Mouse (Mus musculus) layer of hippocampus, adult 8-10 months (tissue): Measurements from ENCODE around the gene Ptprn2. TPM values are rescaled to one million over a fixed set of nuclear protein-coding genes. Genes with fewer than 3 reads are reported as not detected.
A peak's percentile ranks its signal among the peaks of the same experiment; 100 is the strongest.

Source experiments
- DNase-seq, 2 experiments: peaks; one replicate each; pipeline ENCODE4 v3.0.0; 2022; ENCODE audit warnings: low spot score in 2 of 2
- total RNA-seq, 4 experiments: library from RNA; stranded (reverse); gene quantifications; 2 replicates each; pipeline ENCODE4 v1.2.4; 2022

The Ptprn2 gene
- total RNA-seq, 4 experiments from 2014 or later = 279 to 314 (median 303) TPM

DNA sequence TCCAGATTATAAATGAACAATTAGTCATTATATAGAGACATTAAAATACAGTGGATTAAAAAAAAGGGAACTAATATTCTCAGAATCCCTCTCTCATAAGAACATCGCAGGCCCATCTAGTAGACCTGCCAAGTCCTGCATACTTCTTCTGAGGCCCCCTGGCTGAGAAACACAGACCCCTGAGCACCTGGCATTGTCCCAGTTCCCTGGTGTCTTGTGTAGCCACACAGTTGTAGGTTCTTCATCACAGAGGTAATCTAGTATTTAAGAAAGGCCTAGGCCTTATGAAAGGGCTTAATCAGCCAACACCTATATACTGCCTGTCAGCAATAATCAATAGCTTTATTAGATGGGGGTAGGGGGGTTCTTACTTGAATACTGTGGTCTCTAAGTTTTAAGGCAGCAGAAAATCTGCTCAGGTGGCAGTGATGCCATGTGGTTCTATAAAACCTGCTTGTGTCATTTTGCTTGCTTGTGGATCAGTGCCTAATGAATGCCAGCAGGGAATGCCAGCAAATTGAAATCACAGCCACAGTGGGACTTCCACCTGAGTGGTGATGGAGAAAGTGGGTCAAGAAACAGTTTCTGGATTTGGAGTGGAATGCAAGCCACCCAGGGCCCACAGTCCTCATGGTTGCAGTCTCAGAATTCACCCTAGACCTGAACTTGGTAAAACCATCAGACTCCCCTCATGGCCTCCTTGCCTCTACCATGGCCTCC is 388.5 kb downstream of the Ptprn2 start:
- DNase-seq = no peak

DNA sequence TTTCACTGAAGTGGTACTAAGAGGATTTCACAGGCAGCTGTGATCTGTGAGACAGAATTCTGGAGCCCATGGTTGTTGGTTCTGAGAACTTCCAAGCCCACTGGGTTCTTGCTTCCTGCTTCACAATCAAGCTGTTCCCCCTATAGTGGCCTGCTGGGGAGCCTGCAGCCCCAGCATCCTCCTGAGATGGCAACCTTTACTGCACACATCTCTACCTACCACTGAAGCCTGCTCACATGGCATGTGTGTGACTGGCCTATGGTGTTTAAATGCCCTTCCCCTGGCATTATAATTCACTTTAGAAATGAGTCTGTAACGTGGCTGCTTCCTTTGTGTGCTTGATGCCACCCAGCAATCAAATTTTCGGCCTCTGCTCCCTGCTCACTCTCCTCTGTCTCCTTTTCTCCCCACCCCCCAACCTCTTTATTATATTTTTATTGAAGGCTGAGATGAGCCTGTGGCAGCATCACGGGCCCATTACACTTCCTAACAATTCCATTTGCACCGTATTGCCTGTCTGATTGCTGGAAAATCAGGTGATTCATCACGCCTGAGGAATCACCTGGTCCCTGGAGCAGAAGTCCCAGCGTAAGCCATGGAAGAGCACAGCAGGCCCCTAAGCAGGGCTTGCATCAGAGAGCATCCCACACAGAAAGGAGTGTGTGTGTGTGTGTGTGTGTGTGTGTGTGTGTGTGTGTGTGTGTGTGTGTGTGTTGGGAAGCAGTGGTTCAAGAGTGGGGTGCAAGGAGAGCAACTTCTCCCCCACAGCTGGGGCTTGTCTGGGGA is 402.2 kb downstream of the Ptprn2 start:
- DNase-seq = no peak

- DNase-seq = no peak
These were observed 403.3 kb downstream of the Ptprn2 start for GRCm38 (mm10) chr12:116888856-116889255.

GRCm38 (mm10) chr12:116892584-116892983 is 407.1 kb downstream of the Ptprn2 start:
- no peak for DNase-seq

GRCm38 (mm10) chr12:116896651-116897050 is 411.1 kb downstream of the Ptprn2 start:
- no peak for DNase-seq

GRCm38 (mm10) chr12:116901773-116902172 is 416.3 kb downstream of the Ptprn2 start:
- no peak for DNase-seq

DNA sequence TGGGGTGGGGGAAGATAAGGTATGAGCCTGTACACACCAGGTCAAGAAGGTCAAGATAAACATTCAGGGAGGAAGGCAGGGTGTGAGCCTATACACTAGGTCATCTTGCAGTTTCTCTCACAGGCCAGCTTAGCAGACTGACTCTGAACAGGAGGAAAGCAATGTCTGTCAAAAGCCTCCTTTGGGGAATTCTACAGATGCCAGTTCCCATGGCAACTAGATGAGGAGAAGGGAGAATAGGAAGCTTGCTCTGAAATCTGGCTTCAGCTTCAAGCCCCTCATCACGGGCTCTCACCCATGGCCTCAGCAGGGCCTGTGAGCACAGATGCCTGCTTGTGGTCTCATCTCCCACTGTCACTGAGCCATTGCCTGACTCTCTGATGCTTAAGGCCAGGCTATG is 421.9 kb downstream of the Ptprn2 start:
- no peak for DNase-seq

DNA sequence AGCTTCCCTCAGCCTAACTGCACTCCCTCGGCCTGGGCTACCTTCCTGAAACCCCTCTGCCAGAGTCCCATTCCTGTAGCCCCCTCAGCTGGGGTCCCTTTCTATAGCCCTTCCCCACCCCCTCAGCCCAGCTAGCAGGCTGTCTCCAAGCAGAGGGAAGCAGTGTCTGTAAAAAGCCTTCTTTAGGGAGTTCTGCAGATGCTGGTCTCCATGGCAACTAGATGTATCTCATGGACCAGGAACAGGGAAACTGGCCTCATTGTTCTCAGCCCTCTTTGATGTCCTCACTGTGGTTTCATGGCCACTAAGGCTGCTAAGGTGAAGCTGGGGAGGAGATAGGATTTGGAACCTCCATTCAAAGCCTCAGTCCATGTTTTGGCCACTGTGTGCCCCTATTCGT is 423.1 kb downstream of the Ptprn2 start:
- DNase-seq = no peak

DNA sequence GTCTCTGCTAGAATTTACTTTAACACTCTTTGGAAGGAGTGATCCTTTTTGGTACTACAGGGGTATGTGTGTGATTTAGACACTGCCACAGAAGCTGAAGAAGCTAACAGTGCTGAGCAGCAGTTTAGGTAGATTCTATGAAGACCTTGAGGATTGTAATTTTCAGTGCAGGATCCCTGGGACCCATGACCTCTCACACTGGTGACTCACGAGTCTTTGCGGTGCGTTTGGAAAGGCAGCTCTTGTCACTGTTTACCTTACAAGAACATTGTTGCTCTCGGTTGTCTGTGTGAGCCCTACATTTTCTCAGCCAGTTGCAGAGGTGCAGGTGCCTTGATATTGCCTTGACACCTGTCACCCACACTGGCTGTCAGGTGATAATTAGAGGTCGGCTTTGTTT is 431.3 kb downstream of the Ptprn2 start:
- DNase-seq = no peak

DNA sequence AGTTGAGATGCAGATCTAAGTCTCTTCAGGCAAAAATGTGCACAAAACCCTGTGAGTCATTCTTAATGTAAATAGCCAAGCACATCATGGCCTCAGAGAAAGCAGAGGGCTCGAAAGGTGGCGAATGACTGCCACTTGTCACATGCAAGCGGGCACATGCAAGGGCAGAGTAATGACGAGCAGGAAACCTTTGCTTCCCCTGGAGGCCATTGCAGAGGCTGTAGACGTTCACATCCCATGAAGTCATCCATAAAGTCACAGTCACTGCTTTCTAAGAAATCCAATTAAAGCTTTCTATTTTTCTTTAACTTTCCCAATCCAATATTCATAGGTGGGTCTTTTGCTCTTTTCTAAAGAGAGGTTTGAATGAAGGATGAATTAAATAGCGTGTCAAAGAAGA is 433.7 kb downstream of the Ptprn2 start:
- DNase-seq = no peak

DNA sequence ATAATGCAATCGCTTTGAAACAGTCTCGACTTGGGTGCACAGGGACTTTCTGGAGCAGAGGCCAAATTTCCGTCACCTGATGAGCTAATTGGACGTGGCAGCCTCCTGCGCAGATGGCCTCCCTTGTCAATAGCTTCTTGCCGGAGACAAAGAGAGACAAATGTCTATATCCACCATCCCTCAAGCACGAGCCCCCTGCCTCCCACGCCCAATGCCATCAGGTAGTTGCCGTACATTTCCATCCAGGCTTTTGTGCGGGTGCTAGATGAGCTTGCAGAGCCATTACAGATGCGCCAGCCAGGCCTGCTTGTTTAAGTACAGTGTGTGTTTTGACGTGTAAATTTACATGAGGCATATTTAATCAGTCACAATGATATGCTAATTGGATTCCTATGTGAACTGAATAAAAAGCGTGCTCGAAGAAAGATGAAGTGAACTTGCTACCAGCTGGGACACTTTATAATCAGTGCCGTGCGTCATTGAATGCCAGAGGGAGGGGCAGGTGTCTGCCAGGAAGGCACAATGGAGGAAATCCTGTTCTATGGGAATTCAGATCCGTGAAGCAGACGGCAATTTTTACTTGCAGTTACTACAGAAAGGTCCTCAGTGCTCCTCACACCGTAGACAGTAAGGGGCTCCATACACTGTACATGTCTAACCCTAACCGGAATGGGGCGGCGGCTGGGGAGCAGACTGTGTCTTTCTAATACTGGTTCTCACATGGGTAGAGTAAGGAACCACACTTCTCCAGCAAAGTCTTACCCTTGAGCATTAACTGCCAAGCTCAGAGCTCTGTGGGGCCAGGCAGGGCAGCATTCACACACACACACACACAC is 434.4 kb downstream of the Ptprn2 start:
- DNase-seq = peak; percentile 51 to 55

GRCm38 (mm10) chr12:116927115-116927514 is 441.6 kb downstream of the Ptprn2 start:
- DNase-seq = no peak

DNA sequence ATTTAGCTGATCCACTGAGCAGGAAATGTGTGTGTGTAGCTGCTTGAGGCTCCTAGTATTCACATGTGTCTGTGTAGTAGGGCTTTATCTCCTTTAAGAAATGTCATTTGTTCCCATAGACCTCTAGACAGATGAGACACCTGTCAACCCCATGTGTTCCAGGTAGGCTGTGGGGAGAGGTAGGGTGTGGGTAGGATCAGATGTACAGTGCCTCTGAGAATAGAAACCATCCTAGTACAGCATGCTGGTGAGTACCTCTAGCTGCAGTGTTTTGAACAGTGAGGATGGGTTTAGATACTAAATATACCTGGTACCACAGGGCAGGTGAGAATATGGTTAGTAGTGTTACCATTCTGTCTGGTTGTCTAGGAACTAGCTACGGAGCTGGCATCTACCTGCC is 442.0 kb downstream of the Ptprn2 start:
- no peak for DNase-seq

DNA sequence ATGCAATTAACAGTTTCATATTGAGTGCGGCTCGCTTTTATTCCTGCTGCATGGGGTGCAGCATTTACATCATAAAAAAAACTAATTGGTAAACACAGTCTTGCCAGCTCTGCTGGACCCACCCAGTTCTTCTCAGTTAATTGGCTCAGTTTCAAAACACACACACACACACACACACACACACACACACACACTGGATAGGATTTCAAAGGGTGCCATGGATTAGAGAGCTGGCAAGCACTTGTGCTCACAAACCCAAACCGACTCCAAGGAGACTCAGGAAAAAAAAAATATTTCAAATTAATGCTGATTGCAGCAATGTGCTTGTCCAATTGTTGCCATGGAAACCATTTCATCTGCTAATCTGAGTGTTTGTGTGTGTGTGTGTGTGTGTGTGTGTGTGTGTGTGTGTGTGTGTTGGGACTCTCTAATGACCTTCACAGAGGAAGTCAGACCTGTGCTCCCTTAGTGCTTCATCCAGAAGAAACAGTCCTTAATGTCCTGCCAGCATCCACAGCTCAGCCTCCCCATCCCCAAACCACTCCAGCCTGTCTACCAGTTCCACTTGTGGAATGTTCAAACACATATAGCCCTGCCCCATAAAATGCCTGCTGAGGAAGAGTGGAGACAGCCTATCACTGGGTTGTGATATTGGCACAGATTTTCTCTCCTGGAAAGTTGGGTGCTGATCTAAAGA is 452.8 kb downstream of the Ptprn2 start:
- DNase-seq = peak; percentile 50 to 66

DNA sequence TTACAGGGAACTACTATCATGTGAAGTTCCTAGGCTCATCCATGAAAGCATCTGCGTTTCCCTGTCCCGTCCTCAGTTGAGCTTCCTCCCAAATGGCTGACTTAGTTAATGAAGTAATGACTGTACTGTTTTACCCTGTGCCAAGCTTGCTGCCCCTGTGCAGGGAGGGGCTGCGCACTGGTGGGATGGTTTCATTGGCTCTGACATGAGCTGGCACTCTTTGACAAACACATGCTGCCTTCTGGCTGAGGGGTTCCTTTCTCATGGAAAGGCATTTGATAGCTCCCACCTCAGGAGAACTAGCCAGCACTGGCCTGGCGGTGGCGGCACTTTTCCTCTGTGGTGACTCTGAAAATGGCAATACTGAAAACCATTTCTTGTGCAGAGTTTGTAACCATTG is 458.4 kb downstream of the Ptprn2 start:
- no peak for DNase-seq

GRCm38 (mm10) chr12:116948151-116948928 is 462.8 kb downstream of the Ptprn2 start:
- DNase-seq = no peak

- no peak for DNase-seq
These were observed 464.2 kb downstream of the Ptprn2 start for GRCm38 (mm10) chr12:116949726-116950125.

GRCm38 (mm10) chr12:116952452-116953205 is 467.1 kb downstream of the Ptprn2 start:
- DNase-seq = no peak

- no peak for DNase-seq
These were observed 473.6 kb downstream of the Ptprn2 start for GRCm38 (mm10) chr12:116959164-116959563.

DNA sequence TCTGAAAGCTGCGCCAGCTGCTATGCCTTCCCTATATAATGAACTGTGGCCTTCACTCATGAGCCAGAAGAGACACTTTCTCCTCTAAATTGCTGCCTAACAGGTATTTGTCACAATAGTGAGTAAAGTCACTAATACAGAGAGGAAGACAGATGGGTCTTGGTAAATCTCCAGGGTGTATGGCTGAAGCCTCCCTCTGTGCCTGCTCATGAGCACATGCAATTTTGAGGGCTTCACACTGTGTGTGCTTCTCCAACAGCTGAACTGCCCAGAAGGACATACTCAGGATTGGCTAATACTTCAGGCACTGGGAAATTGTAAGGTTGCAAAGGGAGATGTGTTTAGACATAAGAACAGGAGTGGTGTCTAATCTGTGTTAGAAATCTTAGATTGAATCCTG is 478.4 kb downstream of the Ptprn2 start:
- DNase-seq = no peak
